Mouse (Mus musculus): ENCODE measurements around the gene Gm45213. TPM values are rescaled to one million over a fixed set of nuclear protein-coding genes. Genes with fewer than 3 reads are reported as not detected.

The Gm45213 gene
- total and polyA plus RNA-seq, 2 experiments from 2014 or later, result not detected

DNA sequence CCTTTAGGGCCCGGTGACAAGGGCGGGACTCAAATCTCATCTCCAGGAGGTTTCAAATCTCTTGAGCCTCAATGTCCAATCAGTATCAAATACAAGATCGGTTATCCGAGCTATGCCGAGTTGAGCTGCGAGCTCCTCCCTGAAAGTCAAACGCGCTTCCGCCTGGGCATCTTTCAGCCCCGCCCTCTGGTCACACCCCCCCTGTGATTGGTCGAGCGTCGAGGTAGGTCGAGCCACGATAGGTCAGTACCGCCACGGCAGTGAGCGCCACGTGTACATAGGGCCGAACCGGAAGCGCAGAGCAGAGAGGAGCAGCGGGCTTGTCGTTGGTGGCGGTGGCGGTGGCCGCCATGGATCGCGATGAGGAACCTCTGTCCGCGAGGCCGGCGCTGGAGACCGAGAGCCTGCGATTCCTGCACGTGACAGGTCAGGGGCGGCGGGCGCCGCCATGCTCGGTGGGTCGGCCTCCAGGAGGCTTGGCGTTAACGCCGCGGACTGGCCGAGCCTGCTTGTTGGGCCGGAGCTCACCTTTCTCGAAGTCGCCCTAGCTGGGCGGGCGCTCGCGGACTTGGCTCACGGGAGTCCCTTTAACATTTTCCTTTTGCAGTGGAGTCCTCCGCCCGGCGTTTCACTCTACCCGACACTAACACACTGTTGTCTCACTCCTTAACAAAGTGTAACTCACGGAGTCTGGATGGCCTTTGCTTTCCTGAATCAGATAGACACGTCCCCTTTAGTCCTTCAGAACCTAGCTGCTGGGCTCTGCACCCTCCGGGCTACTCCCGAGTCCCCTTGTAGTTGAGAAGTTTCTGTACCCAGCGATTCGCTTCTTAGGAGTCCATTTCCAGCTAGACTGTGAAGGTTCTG lies 36.2 kb downstream of the Gm45213 start, which contains the start of gene Selenos:
TSS of gene Selenos (plus strand) at position 286 of the 867 bp plus-strand sequence.
- ATAC-seq, result peak; percentile 100
- Histone ChIP-seq H3K36me3 (ENCODE audit: insufficient read depth) (peaks cover 37% of the 10 kb centered on the region), H3K9me3 (ENCODE audit: low read length) (no peaks in the 10 kb centered on the region), H3K27ac (ENCODE audit: low read depth, low read length) (peak within 1 kb of the TSS; percentile 80), H3K9ac (peak within 1 kb of the TSS; percentile 53), H3K27me3 (ENCODE audit: insufficient read depth, low read length) (no peaks in the 10 kb centered on the region), H3K4me3 (ENCODE audit: low read depth, low read length) (peak within 1 kb of the TSS; percentile 53), H3K4me1 (ENCODE audit: insufficient read depth) (peaks cover 4% of the 10 kb centered on the region; the same call in 1 of the 2 replicates), H3K4me2 (ENCODE audit: low read depth) (peak within 1 kb of the TSS; percentile 57)
- no peak for TF ChIP-seq CTCF (IDR thresholded peaks at IDR 0.05; ENCODE audit: low read depth)
- WGBS, result 2% methylated on average over 65 of the region's 65 CpGs
- peak; percentile 98 for DNase-seq

DNA sequence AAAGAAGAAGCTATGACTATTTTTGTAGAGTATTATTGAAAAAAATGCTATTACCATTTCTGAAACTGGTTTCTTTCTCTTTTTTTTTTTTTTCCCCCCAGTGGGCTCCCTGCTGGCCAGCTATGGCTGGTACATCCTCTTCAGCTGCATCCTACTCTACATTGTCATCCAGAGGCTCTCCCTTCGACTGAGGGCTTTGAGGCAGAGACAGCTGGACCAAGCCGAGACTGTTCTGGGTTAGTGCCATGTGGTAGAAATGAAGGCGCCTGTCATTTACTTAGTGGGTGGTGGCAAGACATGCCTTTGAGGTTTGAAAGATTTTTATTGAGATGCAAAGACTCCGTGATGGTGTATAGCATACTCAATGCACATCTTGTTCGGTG lies 36.8 kb downstream of the Gm45213 start:
- ATAC-seq, result no peak
- peak overlapping the region; percentile 53 for H3K9ac ChIP-seq
- peaks cover 4% of the 10 kb centered on the region; the same call in 1 of the 2 replicates for H3K4me1 ChIP-seq (ENCODE audit: insufficient read depth)
- WGBS, result 37% methylated on average over 5 of the region's 5 CpGs
- peak overlapping the region; percentile 53 for H3K4me3 ChIP-seq (ENCODE audit: low read depth, low read length)
- no peak for DNase-seq
- TF ChIP-seq CTCF (IDR thresholded peaks at IDR 0.05; ENCODE audit: low read depth), result peak; percentile 8; the same call in 1 of the 2 replicates
- H3K36me3 ChIP-seq (ENCODE audit: insufficient read depth), result peaks cover 34% of the 10 kb centered on the region
- peak overlapping the region; percentile 57 for H3K4me2 ChIP-seq (ENCODE audit: low read depth)
- H3K27ac ChIP-seq (ENCODE audit: low read depth, low read length), result 0 out of 2 replicates have a peak overlapping the region, but pooled peaks have one; percentile 62
- no peaks in the 10 kb centered on the region for H3K9me3 ChIP-seq (ENCODE audit: low read length)
- no peaks in the 10 kb centered on the region for H3K27me3 ChIP-seq (ENCODE audit: insufficient read depth, low read length)

DNA sequence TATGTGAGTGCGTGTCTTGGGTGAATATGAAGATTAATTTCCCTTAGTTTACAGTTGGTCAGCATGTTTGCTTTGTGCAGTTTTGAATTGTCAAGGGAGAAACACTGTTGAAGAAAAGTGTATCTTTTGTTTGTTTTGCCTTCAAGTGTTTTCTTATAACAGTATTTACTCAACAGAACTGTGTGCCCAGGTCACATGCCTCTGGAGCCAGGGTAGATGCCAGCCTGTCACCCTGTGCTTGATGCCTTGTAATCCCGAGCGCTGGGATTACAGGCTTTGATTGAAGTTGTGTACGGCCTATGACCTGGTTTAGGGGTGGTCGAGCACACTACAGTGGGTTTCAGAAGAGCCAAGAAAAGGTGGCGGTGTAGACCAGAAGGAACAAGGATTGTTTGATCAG lies 40.4 kb downstream of the Gm45213 start:
- TF ChIP-seq CTCF (IDR thresholded peaks at IDR 0.05; ENCODE audit: low read depth), result no peak
- H3K27me3 ChIP-seq (ENCODE audit: insufficient read depth, low read length), result no peaks in the 10 kb centered on the region
- no peak overlapping the region for H3K27ac ChIP-seq (ENCODE audit: low read depth, low read length)
- H3K36me3 ChIP-seq (ENCODE audit: insufficient read depth), result peaks cover 55% of the 10 kb centered on the region
- no peaks in the 10 kb centered on the region; the same call in 1 of the 2 replicates for H3K4me1 ChIP-seq (ENCODE audit: insufficient read depth)
- ATAC-seq, result no peak
- H3K4me2 ChIP-seq (ENCODE audit: low read depth), result no peak overlapping the region
- no peak for DNase-seq
- no peak overlapping the region for H3K4me3 ChIP-seq (ENCODE audit: low read depth, low read length)
- no peaks in the 10 kb centered on the region for H3K9me3 ChIP-seq (ENCODE audit: low read length)
- no peak overlapping the region for H3K9ac ChIP-seq
- 87% methylated on average over 6 of the region's 6 CpGs for WGBS

DNA sequence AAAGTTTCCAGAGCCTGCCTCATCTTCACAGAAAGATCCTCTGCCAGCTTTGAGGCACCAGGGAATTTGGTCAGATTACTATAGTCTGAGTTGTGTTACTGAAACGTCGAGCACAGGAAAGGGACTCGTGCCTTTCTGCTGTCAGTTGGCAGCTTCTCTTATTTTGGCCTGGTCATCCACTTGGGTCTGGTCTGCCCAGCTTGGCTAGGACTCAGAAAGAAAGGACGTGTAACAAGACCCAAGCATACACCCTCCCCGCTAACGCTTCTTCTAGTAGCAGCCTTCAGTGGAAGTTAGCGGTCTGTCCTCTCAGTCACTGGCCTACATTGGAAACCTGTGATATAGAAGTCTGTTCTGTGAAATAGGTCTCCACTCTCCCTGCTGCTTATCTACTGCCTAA lies 41.1 kb downstream of the Gm45213 start:
- H3K4me3 ChIP-seq (ENCODE audit: low read depth, low read length), result no peak overlapping the region
- peaks cover 63% of the 10 kb centered on the region for H3K36me3 ChIP-seq (ENCODE audit: insufficient read depth)
- 84% methylated on average over 7 of the region's 7 CpGs for WGBS
- H3K27me3 ChIP-seq (ENCODE audit: insufficient read depth, low read length), result no peaks in the 10 kb centered on the region
- no peak overlapping the region for H3K9ac ChIP-seq
- H3K4me2 ChIP-seq (ENCODE audit: low read depth), result no peak overlapping the region
- no peaks in the 10 kb centered on the region; the same call in 1 of the 2 replicates for H3K4me1 ChIP-seq (ENCODE audit: insufficient read depth)
- H3K9me3 ChIP-seq (ENCODE audit: low read length), result no peaks in the 10 kb centered on the region
- TF ChIP-seq CTCF (IDR thresholded peaks at IDR 0.05; ENCODE audit: low read depth), result no peak
- ATAC-seq (no peak), DNase-seq (no peak)
- H3K27ac ChIP-seq (ENCODE audit: low read depth, low read length), result no peak overlapping the region

DNA sequence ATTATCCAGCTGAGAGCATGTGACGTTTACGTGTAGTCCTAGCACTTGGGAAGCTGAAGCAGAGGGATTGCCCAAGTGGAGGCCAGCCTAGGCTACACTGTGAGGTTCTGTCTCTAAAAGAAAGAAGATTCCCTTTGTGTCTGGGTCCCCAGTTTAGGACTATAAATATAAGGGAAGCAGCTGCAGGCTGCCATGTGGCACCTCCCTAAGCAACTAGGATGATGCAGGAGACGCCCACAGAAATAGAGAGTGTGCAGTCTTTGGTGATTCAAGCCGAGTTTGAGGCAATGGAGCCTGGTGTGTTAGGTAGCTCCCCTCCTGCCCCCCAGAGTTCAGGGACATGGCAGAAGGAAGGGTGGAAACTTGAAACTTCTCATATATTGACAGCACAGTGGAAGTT lies 44.2 kb downstream of the Gm45213 start:
- 90% methylated on average over 4 of the region's 4 CpGs for WGBS
- Histone ChIP-seq H3K27me3 (ENCODE audit: insufficient read depth, low read length) (no peaks in the 10 kb centered on the region), H3K9me3 (ENCODE audit: low read length) (no peaks in the 10 kb centered on the region), H3K27ac (ENCODE audit: low read depth, low read length) (no peak overlapping the region), H3K4me2 (ENCODE audit: low read depth) (no peak overlapping the region), H3K9ac (no peak overlapping the region), H3K36me3 (ENCODE audit: insufficient read depth) (peaks cover 80% of the 10 kb centered on the region), H3K4me3 (ENCODE audit: low read depth, low read length) (no peak overlapping the region), H3K4me1 (ENCODE audit: insufficient read depth) (no peaks in the 10 kb centered on the region)
- ATAC-seq (no peak), DNase-seq (no peak)
- no peak for TF ChIP-seq CTCF (IDR thresholded peaks at IDR 0.05; ENCODE audit: low read depth)

DNA sequence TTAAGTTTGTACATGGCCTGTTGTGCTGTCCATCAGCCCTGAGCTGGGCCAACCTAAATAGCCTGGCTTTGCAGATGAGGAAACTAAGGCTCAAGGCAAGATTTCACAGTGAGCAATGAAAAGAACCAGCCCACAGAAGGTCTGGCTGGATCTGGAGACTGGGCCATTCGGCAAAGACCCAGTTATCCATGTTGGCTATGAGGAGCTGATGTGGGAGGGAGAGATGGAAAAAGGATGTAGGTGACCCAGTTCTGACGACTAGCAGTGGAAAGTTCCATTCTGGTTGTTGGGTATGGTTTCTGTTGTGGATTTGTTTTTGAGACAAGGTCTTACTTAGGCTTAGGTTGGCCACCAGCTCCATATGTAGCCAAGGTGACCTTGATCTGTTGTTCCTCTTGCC lies 44.7 kb downstream of the Gm45213 start:
- Histone ChIP-seq H3K36me3 (ENCODE audit: insufficient read depth) (peaks cover 77% of the 10 kb centered on the region), H3K27ac (ENCODE audit: low read depth, low read length) (no peak overlapping the region), H3K9me3 (ENCODE audit: low read length) (no peaks in the 10 kb centered on the region), H3K9ac (no peak overlapping the region), H3K4me3 (ENCODE audit: low read depth, low read length) (no peak overlapping the region), H3K4me1 (ENCODE audit: insufficient read depth) (no peaks in the 10 kb centered on the region), H3K27me3 (ENCODE audit: insufficient read depth, low read length) (no peaks in the 10 kb centered on the region), H3K4me2 (ENCODE audit: low read depth) (no peak overlapping the region)
- 85% methylated on average over 2 of the region's 2 CpGs for WGBS
- no peak for ATAC-seq
- no peak for TF ChIP-seq CTCF (IDR thresholded peaks at IDR 0.05; ENCODE audit: low read depth)
- DNase-seq, result no peak

DNA sequence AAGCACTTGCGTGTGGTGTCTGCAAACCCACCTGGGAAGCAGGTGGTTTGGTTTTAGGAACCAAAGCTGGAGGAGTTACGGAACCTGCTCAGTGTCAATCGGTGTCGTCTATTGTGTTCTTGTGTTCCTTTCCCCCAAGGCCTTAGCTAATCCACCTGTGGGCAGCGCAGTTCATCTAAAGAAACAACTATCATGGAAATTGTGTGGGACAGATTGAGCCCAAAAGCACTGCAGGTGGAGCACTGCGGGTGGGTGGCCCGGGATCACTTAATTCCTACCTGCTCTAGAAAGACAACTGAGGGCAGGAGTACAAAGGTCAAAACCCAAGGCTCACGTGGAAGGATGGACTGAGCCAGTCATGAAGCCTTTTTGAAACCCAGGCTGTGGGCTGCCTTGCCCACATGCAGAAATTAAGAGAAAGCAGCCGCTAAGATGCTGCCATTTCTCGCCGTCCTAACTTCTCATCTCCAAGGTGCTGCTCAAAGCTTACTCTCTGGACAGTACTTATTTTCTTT lies 47.3 kb downstream of the Gm45213 start:
- no peaks in the 10 kb centered on the region for H3K27me3 ChIP-seq (ENCODE audit: insufficient read depth, low read length)
- no peak overlapping the region for H3K9ac ChIP-seq
- H3K4me3 ChIP-seq (ENCODE audit: low read depth, low read length), result no peak overlapping the region
- H3K36me3 ChIP-seq (ENCODE audit: insufficient read depth), result peaks cover 55% of the 10 kb centered on the region
- H3K27ac ChIP-seq (ENCODE audit: low read depth, low read length), result no peak overlapping the region
- no peak for ATAC-seq
- no peak overlapping the region for H3K4me2 ChIP-seq (ENCODE audit: low read depth)
- DNase-seq, result no peak
- H3K9me3 ChIP-seq (ENCODE audit: low read length), result no peaks in the 10 kb centered on the region
- no peak for TF ChIP-seq CTCF (IDR thresholded peaks at IDR 0.05; ENCODE audit: low read depth)
- 78% methylated on average over 11 of the region's 11 CpGs for WGBS
- no peaks in the 10 kb centered on the region for H3K4me1 ChIP-seq (ENCODE audit: insufficient read depth)
